In genomic region chr9:37525461-37525860, GRCm38 (mm10) we compare ENCODE assay signal across 16 mouse cellular contexts.
"Had no signal": no experiment of that assay in that cellular context is flagged by ENCODE, and none has a peak within 500 bp of the region (broad histone marks: within the 10 kb centered on the region; RNA-seq: fewer than 3 reads in every experiment).

No protein-coding gene starts in this region.

- H3K9ac ChIP-seq: neural tube, embryonic 13.5 days; neural tube, embryonic 15.5 days; stomach, embryonic 15.5 days had no signal

- DNase-seq: retina, postnatal 1 day; right cerebral cortex, adult 18-20 months; right cerebral cortex, postnatal 14 days; right cerebral cortex, postnatal 25 days; right cerebral cortex, postnatal 4 days; spleen, adult 18-20 months; thymus, adult 18-20 months; thymus, adult 2 months; thymus, postnatal 14 days; thymus, postnatal 25 days; thymus, postnatal 36 days; thymus, postnatal 4 days had no signal

- H3K4me3 ChIP-seq: neural tube, embryonic 13.5 days; neural tube, embryonic 15.5 days; stomach, embryonic 15.5 days had no signal

- H3K27ac ChIP-seq: neural tube, embryonic 13.5 days; neural tube, embryonic 15.5 days; stomach, embryonic 15.5 days; stomach, postnatal 0 days had no signal

- H3K9me3 ChIP-seq: neural tube, embryonic 13.5 days; neural tube, embryonic 15.5 days; stomach, embryonic 15.5 days had no signal
